Mouse (Mus musculus) bone marrow, adult 2 months (tissue): ENCODE measurements around the gene Aldh16a1.

Source experiments
- CTCF ChIP-seq: fragments of 200-500 bp; IDR thresholded peaks from 2 replicates; pipeline ENCODE4 v1.5.1; 2011; ENCODE audit warnings: low read length, control low read depth; ENCODE audit not compliant: control insufficient read depth, insufficient read depth
- POLR2A ChIP-seq: fragments of 200-500 bp; IDR thresholded peaks from 2 replicates; pipeline ENCODE4 v1.6.1; 2011; ENCODE audit warnings: low read depth, mild to moderate bottlenecking, control low read depth, low read length, borderline replicate concordance; ENCODE audit not compliant: control insufficient read depth

GRCm38 (mm10) chr7:45202654-45203053 is 48.3 kb upstream of the Aldh16a1 start:
- no peak for TF ChIP-seq CTCF
- TF ChIP-seq POLR2A = no peak
